Mouse (Mus musculus): ENCODE results near the gene Cuedc2. TPM values are rescaled to one million over a fixed set of nuclear protein-coding genes. Genes with fewer than 3 reads are reported as not detected.

Gene Cuedc2
- polyA plus RNA-seq, 1 experiment from 2014 or later: 221 TPM

DNA sequence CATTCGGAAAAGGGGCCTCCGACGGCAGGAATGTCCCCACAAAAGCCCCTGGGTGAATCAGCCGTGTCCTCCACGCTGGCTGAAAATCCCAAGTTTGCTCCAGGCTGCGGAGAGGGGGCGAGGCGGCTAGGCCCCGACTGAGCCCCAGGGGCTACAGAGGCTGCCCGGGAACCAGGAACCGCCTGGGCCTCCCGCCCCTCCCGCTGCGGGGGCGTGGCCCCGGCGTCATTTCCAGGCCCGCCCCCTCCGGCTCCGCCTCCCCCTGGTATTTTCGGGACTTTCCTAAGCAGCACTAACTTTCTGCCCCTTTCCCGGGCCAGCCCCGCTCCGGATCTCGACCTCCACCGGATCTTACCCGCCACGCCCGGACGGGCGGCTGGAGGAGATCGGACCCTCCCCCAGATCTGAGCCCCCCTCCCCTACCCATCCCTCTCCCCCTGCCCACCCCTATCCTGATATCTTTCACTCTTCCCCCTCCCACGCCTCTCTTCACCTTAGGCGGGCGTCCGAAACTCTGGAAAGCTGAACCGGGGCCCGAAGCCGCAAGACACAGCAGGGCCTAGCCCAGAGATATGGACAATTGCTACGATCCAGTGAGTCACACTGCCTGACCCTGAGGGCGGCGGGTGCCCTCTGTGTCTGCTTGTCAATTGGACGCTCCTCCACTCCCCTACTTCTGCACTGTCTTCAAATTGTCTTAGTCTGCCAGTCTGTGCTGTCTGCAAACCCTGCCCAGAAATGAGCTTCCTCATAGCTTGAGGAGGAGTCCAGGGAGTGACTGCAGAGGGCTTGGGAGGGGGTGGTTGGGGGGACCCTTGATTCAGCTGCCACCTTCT, 32.9 kb downstream of the Cuedc2 start:
- Histone ChIP-seq H3K27me3 (ENCODE audit: control insufficient read depth, insufficient read depth, low read length) (peaks cover 20% of the 10 kb centered on the region), H3K9ac (ENCODE audit: low read length) (peak overlapping the region; percentile 65), H3K36me3 (ENCODE audit: control insufficient read depth, insufficient read depth, low read length) (no peaks in the 10 kb centered on the region), H3K9me3 (ENCODE audit: control insufficient read depth, low read length) (no peaks in the 10 kb centered on the region), H3K4me2 (peak overlapping the region; percentile 59), H3K27ac (ENCODE audit: low read depth, low read length) (no peak overlapping the region), H3K4me3 (ENCODE audit: low read depth, low read length) (peak overlapping the region; percentile 56), H3K4me1 (ENCODE audit: control insufficient read depth, insufficient read depth, low read length) (peaks cover 18% of the 10 kb centered on the region)
- ATAC-seq (ENCODE audit: low FRiP score): peak; percentile 68
- WGBS: 1% methylated on average over 38 of the region's 43 CpGs
- peak; percentile 99 for DNase-seq (ENCODE audit: low spot score, missing footprints)

DNA sequence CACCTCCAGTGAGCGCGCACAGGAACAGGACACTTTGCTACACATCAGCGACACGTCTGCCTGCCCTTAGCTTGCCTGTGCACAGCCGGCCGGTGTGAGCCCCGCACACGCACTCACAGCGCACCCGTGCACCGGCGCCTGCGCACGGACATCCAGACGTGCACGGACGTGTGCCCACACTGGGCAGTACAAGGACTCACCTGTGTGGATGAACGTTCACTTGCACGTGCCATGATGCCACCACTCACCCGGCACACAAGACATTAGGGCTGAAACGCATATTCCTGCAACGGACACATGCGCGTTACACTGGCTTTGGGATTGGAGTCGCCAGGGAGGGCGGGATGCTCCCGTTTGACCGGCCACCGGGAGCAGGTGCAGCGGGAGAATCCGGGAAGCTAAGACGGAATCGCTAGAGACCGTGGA, 33.6 kb downstream of the Cuedc2 start:
- Histone ChIP-seq H3K27ac (ENCODE audit: low read depth, low read length) (no peak overlapping the region), H3K4me2 (peak overlapping the region; percentile 59), H3K9ac (ENCODE audit: low read length) (peak overlapping the region; percentile 65), H3K4me3 (ENCODE audit: low read depth, low read length) (peak overlapping the region; percentile 56), H3K27me3 (ENCODE audit: control insufficient read depth, insufficient read depth, low read length) (peaks cover 20% of the 10 kb centered on the region), H3K36me3 (ENCODE audit: control insufficient read depth, insufficient read depth, low read length) (no peaks in the 10 kb centered on the region), H3K9me3 (ENCODE audit: control insufficient read depth, low read length) (no peaks in the 10 kb centered on the region), H3K4me1 (ENCODE audit: control insufficient read depth, insufficient read depth, low read length) (peaks cover 18% of the 10 kb centered on the region)
- ATAC-seq (ENCODE audit: low FRiP score) (peak; percentile 36; the same call in 1 of the 2 replicates), DNase-seq (ENCODE audit: low spot score, missing footprints) (no peak)
- 0% methylated on average over 34 of the region's 34 CpGs for WGBS

DNA sequence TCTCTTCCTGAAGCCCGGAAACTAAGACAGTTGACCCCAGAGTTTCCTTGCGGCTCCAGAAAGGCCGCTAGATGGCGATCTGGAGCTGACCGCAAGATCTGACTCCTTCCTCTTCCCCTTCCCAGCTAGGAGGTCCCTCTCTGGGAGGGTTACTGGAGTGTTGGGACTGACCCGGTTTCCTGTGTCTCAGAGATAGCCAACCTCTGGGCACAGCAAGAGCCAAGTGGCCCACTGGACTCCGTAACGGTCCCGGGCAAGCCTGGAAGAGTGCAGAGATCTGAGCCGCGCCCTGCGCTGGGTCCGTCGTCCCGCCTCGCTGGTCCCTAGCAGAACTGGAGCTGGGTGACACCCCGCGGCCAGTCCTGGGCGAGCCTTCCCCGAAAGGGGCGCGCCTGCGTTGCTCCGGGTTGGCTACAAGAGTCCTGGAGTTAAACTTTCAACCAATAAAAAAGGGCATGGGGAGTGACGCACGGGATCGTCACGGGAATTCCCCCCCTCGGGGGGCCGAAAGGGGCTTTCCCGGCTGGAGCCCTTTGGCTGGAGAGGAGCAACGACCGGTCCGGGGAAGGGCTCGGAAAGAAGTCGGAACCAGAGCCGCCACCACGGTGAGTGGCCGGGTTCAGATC, 34.2 kb downstream of the Cuedc2 start, which contains the start of gene Nfkb2:
Gene Nfkb2 (plus strand): TSS at position 105 of the 626 bp plus-strand sequence.
- peak; percentile 98 for DNase-seq (ENCODE audit: low spot score, missing footprints)
- Histone ChIP-seq H3K4me2 (peak within 1 kb of the TSS; percentile 59), H3K27me3 (ENCODE audit: control insufficient read depth, insufficient read depth, low read length) (peaks cover 20% of the 10 kb centered on the region), H3K36me3 (ENCODE audit: control insufficient read depth, insufficient read depth, low read length) (no peaks in the 10 kb centered on the region), H3K9ac (ENCODE audit: low read length) (peak within 1 kb of the TSS; percentile 65), H3K27ac (ENCODE audit: low read depth, low read length) (no peak within 1 kb of the TSS; the same call in 1 of the 2 replicates), H3K4me1 (ENCODE audit: control insufficient read depth, insufficient read depth, low read length) (peaks cover 18% of the 10 kb centered on the region), H3K4me3 (ENCODE audit: low read depth, low read length) (peak within 1 kb of the TSS; percentile 56), H3K9me3 (ENCODE audit: control insufficient read depth, low read length) (no peaks in the 10 kb centered on the region)
- peak; percentile 84 for ATAC-seq (ENCODE audit: low FRiP score)
- under 1% methylated on average over 39 of the region's 39 CpGs for WGBS

DNA sequence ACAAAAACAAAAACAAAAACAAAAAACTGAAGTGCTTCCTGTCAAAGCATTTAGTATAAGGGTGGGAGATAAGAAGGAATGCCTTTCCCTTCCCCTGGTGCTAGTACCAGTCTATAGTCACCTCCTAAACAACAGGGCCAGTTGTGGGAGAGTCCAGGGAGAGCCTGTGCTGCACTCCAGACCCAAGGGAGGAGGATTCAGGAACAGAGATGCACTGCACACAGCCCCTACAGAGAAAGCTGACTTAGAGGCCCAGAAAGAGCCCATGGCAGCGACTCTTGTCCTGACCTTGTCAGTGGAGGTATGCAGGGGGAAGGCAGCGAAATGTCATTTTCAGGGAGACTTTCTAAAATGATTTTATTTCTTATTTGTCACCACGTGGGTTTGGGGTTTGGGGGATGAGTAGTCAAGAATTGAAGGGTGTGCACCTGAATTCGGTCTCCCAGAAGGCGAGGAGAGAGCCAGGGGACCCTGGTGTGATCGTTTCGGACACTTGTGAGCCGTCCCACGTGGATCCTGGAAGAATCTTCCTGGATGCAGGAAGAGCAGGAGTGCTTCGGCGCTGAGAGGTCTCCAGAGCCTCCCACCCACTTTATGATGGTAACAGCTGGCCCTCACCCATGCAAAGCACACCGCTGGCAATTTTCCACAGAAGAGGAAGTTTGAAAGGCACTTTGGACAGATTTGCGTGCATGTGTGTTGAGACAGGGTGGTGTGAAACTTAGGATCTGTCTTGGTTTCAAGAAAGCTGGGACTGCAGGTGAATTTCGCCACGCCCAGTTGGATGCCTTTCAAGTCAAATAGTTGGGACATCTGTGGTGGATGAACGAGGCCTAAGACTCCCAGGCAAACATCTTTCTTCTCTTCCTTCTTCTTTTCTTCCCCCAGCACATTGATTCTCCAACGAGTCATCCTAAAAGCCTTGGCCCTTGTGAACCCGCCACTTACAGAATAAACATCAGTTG, 35.0 kb downstream of the Cuedc2 start:
- peak overlapping the region; percentile 59 for H3K4me2 ChIP-seq
- DNase-seq (ENCODE audit: low spot score, missing footprints): no peak
- ATAC-seq (ENCODE audit: low FRiP score): no peak
- H3K36me3 ChIP-seq (ENCODE audit: control insufficient read depth, insufficient read depth, low read length): no peaks in the 10 kb centered on the region
- H3K4me3 ChIP-seq (ENCODE audit: low read depth, low read length): peak overlapping the region; percentile 56
- WGBS: 60% methylated on average over 18 of the region's 18 CpGs
- no peaks in the 10 kb centered on the region for H3K9me3 ChIP-seq (ENCODE audit: control insufficient read depth, low read length)
- no peak overlapping the region; the same call in 1 of the 2 replicates for H3K9ac ChIP-seq (ENCODE audit: low read length)
- H3K27ac ChIP-seq (ENCODE audit: low read depth, low read length): no peak overlapping the region
- H3K4me1 ChIP-seq (ENCODE audit: control insufficient read depth, insufficient read depth, low read length): peaks cover 14% of the 10 kb centered on the region
- H3K27me3 ChIP-seq (ENCODE audit: control insufficient read depth, insufficient read depth, low read length): peaks cover 16% of the 10 kb centered on the region

DNA sequence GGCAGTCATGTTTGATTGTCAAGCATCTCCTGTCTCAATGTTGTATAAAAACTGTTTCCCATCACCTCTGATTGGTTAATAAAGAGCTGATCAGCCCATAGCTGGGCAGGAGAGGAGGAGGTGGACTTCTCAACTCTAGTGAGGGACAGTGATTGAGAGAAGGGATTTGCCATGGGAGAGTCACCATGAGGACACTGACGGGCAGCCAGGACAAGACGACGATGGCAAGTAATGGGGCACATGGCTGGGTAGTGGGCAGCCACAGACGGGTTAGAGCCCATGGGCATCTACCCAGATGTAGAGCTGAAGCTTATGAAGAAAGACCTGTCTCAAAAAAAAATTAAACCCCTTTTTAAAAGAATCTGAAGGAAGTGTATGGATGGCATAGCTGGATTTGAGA, 36.0 kb downstream of the Cuedc2 start:
- WGBS: 90% methylated on average over 4 of the region's 4 CpGs
- peaks cover 14% of the 10 kb centered on the region for H3K4me1 ChIP-seq (ENCODE audit: control insufficient read depth, insufficient read depth, low read length)
- H3K27me3 ChIP-seq (ENCODE audit: control insufficient read depth, insufficient read depth, low read length): peaks cover 8% of the 10 kb centered on the region
- no peaks in the 10 kb centered on the region for H3K9me3 ChIP-seq (ENCODE audit: control insufficient read depth, low read length)
- no peak overlapping the region for H3K27ac ChIP-seq (ENCODE audit: low read depth, low read length)
- no peak overlapping the region for H3K4me3 ChIP-seq (ENCODE audit: low read depth, low read length)
- DNase-seq (ENCODE audit: low spot score, missing footprints) (no peak), ATAC-seq (ENCODE audit: low FRiP score) (no peak)
- no peak overlapping the region for H3K9ac ChIP-seq (ENCODE audit: low read length)
- H3K4me2 ChIP-seq: no peak overlapping the region
- H3K36me3 ChIP-seq (ENCODE audit: control insufficient read depth, insufficient read depth, low read length): no peaks in the 10 kb centered on the region

DNA sequence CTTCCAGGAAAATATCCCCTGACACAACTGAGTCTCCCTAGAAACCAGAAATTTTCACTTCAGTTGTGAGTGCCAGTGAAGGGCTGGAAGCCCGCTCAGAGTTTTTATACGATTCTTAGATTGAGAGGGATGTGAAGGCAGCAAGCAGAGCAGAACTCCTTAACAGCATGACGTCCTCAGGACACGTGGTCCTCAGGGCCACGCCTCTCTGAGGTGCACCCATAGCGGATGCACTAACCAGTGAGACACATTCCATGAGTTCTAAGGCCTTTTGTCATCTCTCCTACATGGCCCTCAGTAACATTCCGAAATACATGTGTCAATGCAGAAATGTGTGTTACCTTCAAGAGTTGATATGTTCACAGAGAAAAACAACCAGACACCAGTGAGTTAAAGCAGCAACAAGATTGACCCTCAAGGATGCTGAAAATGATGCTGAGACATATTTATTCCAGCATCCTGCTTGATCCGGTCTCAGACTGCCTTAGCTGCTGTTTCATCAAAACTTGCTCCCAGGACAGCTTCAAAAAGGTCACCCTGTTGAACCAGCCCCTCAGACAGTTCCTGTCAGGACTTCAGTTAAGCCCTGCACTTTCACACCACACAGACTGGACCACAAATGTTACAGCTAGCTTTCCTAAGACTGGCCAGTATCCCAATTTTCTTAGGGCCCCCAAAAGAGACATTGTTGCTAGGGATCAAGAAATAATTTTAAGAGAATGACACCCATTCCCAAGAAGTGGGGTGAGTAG, 38.0 kb downstream of the Cuedc2 start:
- no peak for ATAC-seq (ENCODE audit: low FRiP score)
- H3K9me3 ChIP-seq (ENCODE audit: control insufficient read depth, low read length): no peaks in the 10 kb centered on the region
- no peak overlapping the region for H3K4me2 ChIP-seq
- 40% methylated on average over 8 of the region's 8 CpGs for WGBS
- no peak overlapping the region for H3K27ac ChIP-seq (ENCODE audit: low read depth, low read length)
- no peaks in the 10 kb centered on the region; the same call in 1 of the 2 replicates for H3K27me3 ChIP-seq (ENCODE audit: control insufficient read depth, insufficient read depth, low read length)
- H3K4me3 ChIP-seq (ENCODE audit: low read depth, low read length): no peak overlapping the region
- H3K9ac ChIP-seq (ENCODE audit: low read length): no peak overlapping the region
- peaks cover 10% of the 10 kb centered on the region for H3K4me1 ChIP-seq (ENCODE audit: control insufficient read depth, insufficient read depth, low read length)
- DNase-seq (ENCODE audit: low spot score, missing footprints): no peak
- no peaks in the 10 kb centered on the region for H3K36me3 ChIP-seq (ENCODE audit: control insufficient read depth, insufficient read depth, low read length)

DNA sequence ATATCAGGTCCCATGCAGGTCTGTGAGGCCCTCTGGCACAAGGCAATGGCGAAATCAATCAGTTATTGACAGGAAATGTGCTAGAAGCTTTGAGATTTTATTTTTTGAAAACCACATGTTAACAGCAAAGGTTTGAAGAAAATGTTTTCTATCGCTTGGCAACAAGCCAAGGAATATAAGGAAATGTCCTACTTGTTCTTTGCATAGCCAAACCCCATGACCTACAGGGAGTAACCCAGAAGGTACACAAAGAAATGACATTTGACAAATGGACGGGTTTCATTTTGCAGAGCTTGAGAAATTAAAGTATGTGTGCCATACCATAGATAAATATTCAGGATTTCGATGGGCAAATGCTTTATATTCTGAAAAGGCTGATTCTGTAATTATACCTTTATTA, 41.6 kb downstream of the Cuedc2 start:
- H3K9ac ChIP-seq (ENCODE audit: low read length): no peak overlapping the region
- no peak overlapping the region for H3K27ac ChIP-seq (ENCODE audit: low read depth, low read length)
- no peaks in the 10 kb centered on the region for H3K36me3 ChIP-seq (ENCODE audit: control insufficient read depth, insufficient read depth, low read length)
- no peaks in the 10 kb centered on the region for H3K27me3 ChIP-seq (ENCODE audit: control insufficient read depth, insufficient read depth, low read length)
- no peaks in the 10 kb centered on the region for H3K4me1 ChIP-seq (ENCODE audit: control insufficient read depth, insufficient read depth, low read length)
- ATAC-seq (ENCODE audit: low FRiP score) (no peak), DNase-seq (ENCODE audit: low spot score, missing footprints) (no peak)
- no peak overlapping the region for H3K4me3 ChIP-seq (ENCODE audit: low read depth, low read length)
- WGBS: 71% methylated on average over 4 of the region's 4 CpGs
- no peak overlapping the region for H3K4me2 ChIP-seq
- no peaks in the 10 kb centered on the region for H3K9me3 ChIP-seq (ENCODE audit: control insufficient read depth, low read length)

DNA sequence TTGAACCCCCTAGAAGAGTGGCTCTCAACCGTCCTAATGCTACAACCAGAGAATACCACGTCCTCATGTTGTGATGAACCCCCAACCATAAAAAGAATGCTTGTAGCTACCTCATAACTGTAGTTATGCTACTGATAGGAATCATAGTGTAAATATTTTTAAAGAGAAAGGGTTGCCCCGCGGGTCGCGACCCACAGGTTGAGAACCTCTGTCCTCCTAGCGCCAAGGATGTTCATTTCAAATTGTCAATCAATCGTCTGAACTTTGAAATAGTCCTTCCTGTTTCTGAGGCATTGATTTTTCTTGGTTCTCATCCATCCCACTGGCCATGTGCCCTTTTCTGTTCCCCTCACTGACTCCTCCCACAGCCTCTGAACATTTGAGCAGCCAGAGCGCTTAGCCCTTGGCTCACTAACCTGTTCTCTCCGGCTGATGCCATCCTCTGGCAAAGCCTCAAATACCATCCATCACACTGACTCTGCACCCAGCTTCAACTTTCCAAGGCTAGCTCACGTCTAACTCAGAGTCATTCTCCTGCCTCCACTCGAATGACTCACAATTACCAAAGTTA, 47.9 kb downstream of the Cuedc2 start:
- 74% methylated on average over 12 of the region's 12 CpGs for WGBS
- no peak overlapping the region for H3K27ac ChIP-seq (ENCODE audit: low read depth, low read length)
- no peaks in the 10 kb centered on the region for H3K4me1 ChIP-seq (ENCODE audit: control insufficient read depth, insufficient read depth, low read length)
- no peak overlapping the region for H3K4me2 ChIP-seq
- DNase-seq (ENCODE audit: low spot score, missing footprints) (no peak), ATAC-seq (ENCODE audit: low FRiP score) (no peak)
- H3K9ac ChIP-seq (ENCODE audit: low read length): no peak overlapping the region
- no peak overlapping the region for H3K4me3 ChIP-seq (ENCODE audit: low read depth, low read length)
- H3K27me3 ChIP-seq (ENCODE audit: control insufficient read depth, insufficient read depth, low read length): no peaks in the 10 kb centered on the region
- H3K36me3 ChIP-seq (ENCODE audit: control insufficient read depth, insufficient read depth, low read length): peaks cover 4% of the 10 kb centered on the region
- no peaks in the 10 kb centered on the region for H3K9me3 ChIP-seq (ENCODE audit: control insufficient read depth, low read length)

All from midbrain, embryonic 11.5 days (tissue).